Mouse (Mus musculus): ENCODE data around the gene Dhcr7.

GRCm38 (mm10) chr7:143892361-143892760 lies 69.4 kb downstream of the Dhcr7 start:
- no peak for TF ChIP-seq CTCF (IDR thresholded peaks at IDR 0.05; ENCODE audit: control insufficient read depth, insufficient read depth, insufficient replicate concordance, low read depth, low read length)
- no peak for TF ChIP-seq POLR2A (IDR thresholded peaks at IDR 0.05; ENCODE audit: control insufficient read depth, low read depth, low read length)

All from testis, adult 2 months (tissue).